Mouse (Mus musculus) midbrain, embryonic 15.5 days (tissue): ENCODE measurements around the gene Acsm4. TPM values are rescaled to one million over a fixed set of nuclear protein-coding genes. Genes with fewer than 3 reads are reported as not detected.
"Not testable (repeated sequence)": the region's sequence is repeated elsewhere in the genome, so short reads cannot be mapped to it uniquely, and the experiment has no call there.

Source experiments
- ATAC-seq: fragments of 200-750 bp; cut with Nextera tagmentation; replicated peaks from 2 replicates; pipeline ENCODE4 v1.8.0; 2017; ENCODE audit warnings: moderate TSS enrichment
- H3K27ac ChIP-seq: fragments of 300-500 bp; sonication (generic); 2 replicates; pipeline ENCODE4 v1.5.1; 2015; ENCODE audit warnings: mild to moderate bottlenecking, inconsistent platforms
- H3K27me3 ChIP-seq: fragments of 300-500 bp; sonication (generic); replicated peaks from 2 replicates; pipeline ENCODE4 v1.6.1; 2015; ENCODE audit warnings: inconsistent platforms
- H3K36me3 ChIP-seq: fragments of 300-500 bp; sonication (generic); replicated peaks from 2 replicates; pipeline ENCODE4 v1.6.1; 2015; ENCODE audit warnings: inconsistent platforms
- H3K4me1 ChIP-seq: fragments of 300-500 bp; sonication (generic); 2 replicates; pipeline ENCODE4 v1.6.1; 2015; ENCODE audit warnings: inconsistent platforms
- H3K4me2 ChIP-seq: fragments of 300-500 bp; sonication (generic); 2 replicates; pipeline ENCODE4 v1.6.1; 2015; ENCODE audit warnings: inconsistent platforms, mild to moderate bottlenecking, moderate library complexity
- H3K4me3 ChIP-seq: fragments of 300-500 bp; sonication (generic); 2 replicates; pipeline ENCODE4 v1.5.1; 2015; ENCODE audit warnings: mild to moderate bottlenecking, inconsistent platforms
- H3K9ac ChIP-seq: fragments of 300-500 bp; sonication (generic); 2 replicates; pipeline ENCODE4 v1.6.1; 2015; ENCODE audit warnings: mild to moderate bottlenecking, inconsistent platforms
- H3K9me3 ChIP-seq: fragments of 300-500 bp; sonication (generic); 2 replicates; pipeline ENCODE4 v1.6.1; 2016; ENCODE audit warnings: inconsistent platforms
- WGBS: fragments of 180-500 bp; shearing (Covaris S2); methylation state at CpG from one replicate; pipeline ENCODE4 v1.1.7; 2015; ENCODE audit warnings: mixed read lengths; 5-methylcytosine and 5-hydroxymethylcytosine counted together
- polyA plus RNA-seq: library from polyadenylated mRNA; unstranded; fragments of >200 nt; fragmentation: Nextera tagmentation; extraction: Ambion mirVana; gene quantifications from 2 replicates; pipeline ENCODE4 v1.2.1, GENCODE M21; 2015

Gene Acsm4
- polyA plus RNA-seq, 1 experiment from 2014 or later = not detected

DNA sequence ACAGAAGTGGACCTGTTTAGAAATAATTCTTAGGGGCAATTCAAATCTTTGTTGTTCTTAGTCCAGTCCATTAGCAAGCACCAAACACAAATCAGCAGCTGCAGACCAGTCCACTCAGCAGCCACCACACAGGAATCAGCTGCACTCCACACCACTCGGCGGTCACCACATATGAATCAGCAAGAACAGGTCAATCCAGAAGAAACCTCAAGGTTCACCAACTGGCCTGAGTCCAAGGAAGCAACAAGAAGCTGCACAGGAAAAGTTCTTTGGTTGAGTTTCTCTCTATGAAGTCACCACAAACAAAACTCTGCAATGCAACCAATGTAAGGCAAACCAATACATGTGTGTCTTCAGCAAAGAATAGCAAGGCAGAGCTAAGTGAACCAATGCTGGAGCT lies 37.8 kb downstream of the Acsm4 start:
- WGBS = 88% methylated on average over 2 of the region's 2 CpGs
- H3K9me3 ChIP-seq = no peaks in the 10 kb centered on the region
- no peaks in the 10 kb centered on the region for H3K36me3 ChIP-seq
- no peak overlapping the region for H3K4me3 ChIP-seq
- H3K27ac ChIP-seq = no peak overlapping the region
- H3K9ac ChIP-seq = no peak overlapping the region
- no peak overlapping the region for H3K4me2 ChIP-seq
- no peaks in the 10 kb centered on the region for H3K27me3 ChIP-seq
- no peaks in the 10 kb centered on the region for H3K4me1 ChIP-seq
- ATAC-seq = no peak

GRCm38 (mm10) chr7:119731262-119731661 lies 41.4 kb downstream of the Acsm4 start:
- not testable (repeated sequence) for H3K27me3 ChIP-seq, H3K36me3 ChIP-seq, H3K9me3 ChIP-seq, H3K27ac ChIP-seq, H3K4me2 ChIP-seq, H3K4me1 ChIP-seq, H3K9ac ChIP-seq, ATAC-seq, H3K4me3 ChIP-seq
- WGBS = 85% methylated on average over 4 of the region's 4 CpGs

- H3K4me2 ChIP-seq = no peak overlapping the region
- H3K9me3 ChIP-seq = no peaks in the 10 kb centered on the region
- H3K36me3 ChIP-seq = no peaks in the 10 kb centered on the region
- H3K9ac ChIP-seq = no peak overlapping the region
- no peak overlapping the region for H3K27ac ChIP-seq
- no peaks in the 10 kb centered on the region for H3K27me3 ChIP-seq
- H3K4me3 ChIP-seq = no peak overlapping the region
- WGBS = 89% methylated on average over 2 of the region's 2 CpGs
- H3K4me1 ChIP-seq = no peaks in the 10 kb centered on the region
- ATAC-seq = no peak
Observed at GRCm38 (mm10) chr7:119738877-119739276, 49.1 kb downstream of the Acsm4 start.

DNA sequence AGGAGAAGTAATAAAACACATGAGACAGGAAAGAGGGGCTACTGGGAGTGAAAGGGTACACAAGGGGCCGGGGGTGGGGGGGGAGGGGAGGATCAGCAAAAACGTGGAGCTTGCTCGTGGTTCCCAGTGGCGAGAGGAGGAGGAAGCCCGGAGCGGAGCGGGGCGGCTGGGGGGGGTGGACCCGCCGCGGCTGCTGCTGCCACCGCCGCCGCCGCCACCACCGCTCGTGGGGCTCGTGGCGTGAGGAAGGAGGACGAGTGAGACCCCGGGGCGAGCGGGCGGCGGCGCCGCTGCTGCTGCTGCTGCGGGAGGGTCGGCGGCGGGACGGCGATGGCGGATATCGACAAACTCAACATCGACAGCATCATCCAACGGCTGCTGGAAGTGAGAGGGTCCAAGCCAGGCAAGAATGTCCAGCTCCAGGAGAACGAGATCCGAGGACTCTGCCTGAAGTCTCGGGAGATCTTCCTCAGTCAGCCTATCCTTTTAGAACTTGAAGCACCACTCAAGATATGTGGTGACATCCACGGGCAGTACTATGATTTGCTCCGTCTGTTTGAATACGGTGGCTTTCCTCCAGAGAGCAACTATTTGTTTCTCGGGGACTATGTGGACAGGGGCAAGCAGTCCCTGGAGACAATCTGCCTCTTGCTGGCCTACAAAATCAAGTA lies 50.1 kb downstream of the Acsm4 start:
- Histone ChIP-seq H3K4me3 (peak overlapping the region; percentile 40), H3K9ac (peak overlapping the region; percentile 17; the same call in 1 of the 2 replicates), H3K4me2 (peak overlapping the region; percentile 50)
- not testable (repeated sequence) for H3K4me1 ChIP-seq, H3K27me3 ChIP-seq, H3K27ac ChIP-seq, H3K9me3 ChIP-seq, H3K36me3 ChIP-seq
- WGBS = 3% methylated on average over 29 of the region's 44 CpGs
- ATAC-seq = peak; percentile 87

GRCm38 (mm10) chr7:119744321-119744720 lies 54.5 kb downstream of the Acsm4 start:
- Histone ChIP-seq H3K4me3 (peak overlapping the region; percentile 3; the same call in 1 of the 2 replicates), H3K9me3 (no peaks in the 10 kb centered on the region)

GRCm38 (mm10) chr7:119745869-119746268 lies 56.0 kb downstream of the Acsm4 start:
- no peak overlapping the region for H3K4me2 ChIP-seq
- H3K27ac ChIP-seq = no peak overlapping the region
- peaks cover 5% of the 10 kb centered on the region; the same call in 1 of the 2 replicates for H3K4me1 ChIP-seq
- H3K36me3 ChIP-seq = no peaks in the 10 kb centered on the region
- H3K9ac ChIP-seq = no peak overlapping the region
- no peak overlapping the region for H3K4me3 ChIP-seq
- H3K27me3 ChIP-seq = no peaks in the 10 kb centered on the region
- no peak for ATAC-seq
- WGBS = 77% methylated on average over 1 of the region's 1 CpGs
- H3K9me3 ChIP-seq = no peaks in the 10 kb centered on the region

More at GRCm38 (mm10) chr7:119744321-119744720, 54.5 kb downstream of the Acsm4 start:
- no peak overlapping the region for H3K9ac ChIP-seq
- H3K27me3 ChIP-seq = no peaks in the 10 kb centered on the region
- no peaks in the 10 kb centered on the region for H3K36me3 ChIP-seq
- H3K27ac ChIP-seq = no peak overlapping the region
- ATAC-seq = no peak
- WGBS = 6% methylated on average over 34 of the region's 34 CpGs
- H3K4me1 ChIP-seq = peaks cover 5% of the 10 kb centered on the region; the same call in 1 of the 2 replicates
- peak overlapping the region; percentile 33 for H3K4me2 ChIP-seq

GRCm38 (mm10) chr7:119748761-119749160 lies 58.9 kb downstream of the Acsm4 start:
- no peaks in the 10 kb centered on the region for H3K9me3 ChIP-seq
- H3K9ac ChIP-seq = no peak overlapping the region
- H3K27ac ChIP-seq = no peak overlapping the region
- 88% methylated on average over 1 of the region's 2 CpGs for WGBS
- no peaks in the 10 kb centered on the region for H3K36me3 ChIP-seq
- no peak overlapping the region for H3K4me3 ChIP-seq
- no peaks in the 10 kb centered on the region for H3K27me3 ChIP-seq
- no peak for ATAC-seq
- H3K4me1 ChIP-seq = peaks cover 5% of the 10 kb centered on the region; the same call in 1 of the 2 replicates
- H3K4me2 ChIP-seq = no peak overlapping the region

DNA sequence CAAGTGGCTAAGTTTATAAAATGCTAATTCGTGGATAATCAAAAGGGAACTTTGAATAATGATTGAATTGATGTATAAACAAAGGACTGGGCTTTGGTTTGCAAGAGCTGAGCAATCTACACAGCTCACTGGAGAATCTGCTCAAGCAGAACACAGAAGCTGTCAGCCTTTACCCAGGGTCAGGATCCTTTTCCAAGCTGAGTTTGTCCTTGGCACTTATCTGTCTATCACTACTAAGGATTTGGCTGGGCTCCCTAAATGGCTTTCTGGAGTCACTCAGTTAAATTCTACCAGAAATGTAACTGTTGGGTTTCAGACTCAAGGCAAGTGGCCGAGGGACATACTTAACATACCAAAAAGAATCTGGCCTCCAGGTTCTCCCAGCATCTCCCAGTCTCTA lies 60.1 kb downstream of the Acsm4 start:
- ATAC-seq = no peak
- H3K4me1 ChIP-seq = no peaks in the 10 kb centered on the region
- no peak overlapping the region for H3K27ac ChIP-seq
- no peak overlapping the region for H3K4me3 ChIP-seq
- H3K9me3 ChIP-seq = no peaks in the 10 kb centered on the region
- no peak overlapping the region for H3K4me2 ChIP-seq
- no peaks in the 10 kb centered on the region for H3K27me3 ChIP-seq
- WGBS = 74% methylated on average over 2 of the region's 2 CpGs
- H3K36me3 ChIP-seq = no peaks in the 10 kb centered on the region
- no peak overlapping the region for H3K9ac ChIP-seq

GRCm38 (mm10) chr7:119753696-119754095 lies 63.9 kb downstream of the Acsm4 start:
- Histone ChIP-seq H3K27ac (no peak overlapping the region), H3K4me2 (no peak overlapping the region), H3K9me3 (no peaks in the 10 kb centered on the region), H3K4me3 (no peak overlapping the region), H3K9ac (no peak overlapping the region), H3K36me3 (no peaks in the 10 kb centered on the region), H3K4me1 (no peaks in the 10 kb centered on the region), H3K27me3 (no peaks in the 10 kb centered on the region)
- 92% methylated on average over 1 of the region's 1 CpGs for WGBS
- ATAC-seq = no peak

- Histone ChIP-seq H3K27ac (no peak within 1 kb of the TSS), H3K4me2 (no peak within 1 kb of the TSS), H3K4me3 (no peak within 1 kb of the TSS), H3K9ac (no peak within 1 kb of the TSS), H3K36me3 (no peaks in the 10 kb centered on the region), H3K27me3 (no peaks in the 10 kb centered on the region), H3K9me3 (no peaks in the 10 kb centered on the region), H3K4me1 (no peaks in the 10 kb centered on the region)
- WGBS = 86% methylated on average over 11 of the region's 11 CpGs
- no peak for ATAC-seq
Observed at GRCm38 (mm10) chr7:119760527-119760951, 70.7 kb downstream of the Acsm4 start, which contains the start of gene Acsm3. TSS of gene Acsm3 (plus strand) at chr7:119760923.

DNA sequence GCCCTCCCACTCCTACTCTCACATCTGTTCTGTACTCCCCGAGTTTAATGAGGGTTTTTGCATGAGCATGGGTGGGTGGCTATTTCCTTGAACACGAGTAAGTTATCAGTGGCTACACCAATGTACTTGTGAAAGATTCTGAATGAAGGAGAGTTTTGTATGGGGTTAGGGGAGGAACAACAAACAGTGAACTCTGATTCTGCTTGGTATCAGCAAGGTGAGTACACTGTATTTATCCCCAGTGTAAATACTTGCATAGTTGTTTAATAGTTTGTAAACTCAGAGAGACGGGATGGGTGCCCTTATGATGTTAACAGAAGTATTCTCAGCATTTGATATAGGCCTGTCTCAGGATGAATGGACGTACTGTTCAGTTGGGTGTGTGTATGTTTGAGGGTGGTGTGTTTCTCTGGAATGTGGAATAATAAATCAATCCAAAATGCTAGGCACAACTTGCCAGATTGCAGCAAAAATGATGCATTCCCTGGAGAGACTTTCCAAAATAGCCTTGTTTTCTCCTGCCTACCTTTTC lies 72.4 kb downstream of the Acsm4 start:
- no peaks in the 10 kb centered on the region for H3K36me3 ChIP-seq
- H3K4me2 ChIP-seq = no peak overlapping the region
- H3K4me1 ChIP-seq = no peaks in the 10 kb centered on the region
- H3K27ac ChIP-seq = no peak overlapping the region
- no peaks in the 10 kb centered on the region for H3K9me3 ChIP-seq
- H3K27me3 ChIP-seq = no peaks in the 10 kb centered on the region
- no peak overlapping the region for H3K9ac ChIP-seq
- ATAC-seq = no peak
- no peak overlapping the region for H3K4me3 ChIP-seq
- 71% methylated on average over 4 of the region's 4 CpGs for WGBS
